Mouse (Mus musculus) spleen, adult 2 months (tissue): Measurements from ENCODE around the gene Map7d2.

ENCODE experiments used
- CTCF ChIP-seq: fragments of 200-500 bp; IDR thresholded peaks from 2 replicates; pipeline ENCODE4 v1.5.1; 2011; ENCODE audit warnings: mild to moderate bottlenecking, inconsistent platforms; ENCODE audit not compliant: insufficient read depth, insufficient read length, insufficient replicate concordance; ENCODE audit errors: extremely low read depth
- POLR2A ChIP-seq: fragments of 200-500 bp; IDR thresholded peaks from 2 replicates; pipeline ENCODE4 v1.6.1; 2011; ENCODE audit warnings: low read depth, low read length, inconsistent platforms

DNA sequence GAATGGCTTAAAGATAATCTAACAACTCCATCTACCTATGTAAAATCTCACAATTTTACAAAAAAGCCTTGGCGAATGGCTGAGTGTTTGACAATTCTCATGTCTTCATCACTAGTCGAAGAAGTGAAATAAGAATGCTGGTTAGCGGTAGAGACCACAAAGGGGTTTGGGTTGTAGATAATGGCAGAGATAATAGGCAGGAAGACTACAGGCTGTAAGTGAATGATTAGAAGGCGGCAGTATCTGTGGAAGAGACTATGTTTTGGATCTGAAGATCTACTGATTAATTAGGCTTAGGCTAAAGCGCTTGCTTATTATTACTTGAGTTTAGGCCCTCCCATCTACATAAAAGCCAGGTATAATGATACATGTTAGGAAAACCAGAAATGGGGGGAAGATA lies 132.7 kb downstream of the Map7d2 start:
- TF ChIP-seq CTCF (no peak), POLR2A (no peak)
